Mouse (Mus musculus) myocyte (in vitro differentiated cells): ENCODE measurements around the gene CN725425.

Experiments used
- CEBPB ChIP-seq: IDR thresholded peaks from 2 replicates; pipeline ENCODE4 v1.6.1; 2011; ENCODE audit warnings: mild to moderate bottlenecking, moderate library complexity; ENCODE audit not compliant: poor library complexity, insufficient read depth, severe bottlenecking
- MYOG ChIP-seq, 3 experiments: IDR thresholded peaks; one replicate each; pipeline ENCODE4 v1.6.1; 2011; ENCODE audit warnings: control low read depth in 2 of 3, low read depth in 2 of 3, mild to moderate bottlenecking in 2 of 3; ENCODE audit not compliant: insufficient read length in 2 of 3, control insufficient read depth in 1 of 3, insufficient read depth in 1 of 3
- POLR2A ChIP-seq: IDR thresholded peaks from one replicate; pipeline ENCODE4 v1.6.1; 2011; ENCODE audit warnings: low read depth, mild to moderate bottlenecking, control low read depth, moderate library complexity; ENCODE audit not compliant: insufficient read length
- TCF12 ChIP-seq: IDR thresholded peaks from one replicate; pipeline ENCODE4 v1.6.1; 2011; ENCODE audit warnings: mild to moderate bottlenecking, control low read depth; ENCODE audit not compliant: poor library complexity, insufficient read depth, severe bottlenecking
- USF1 ChIP-seq: IDR thresholded peaks from one replicate; pipeline ENCODE4 v1.6.1; 2011; ENCODE audit warnings: low read depth, mild to moderate bottlenecking, control low read depth, moderate library complexity

GRCm38 (mm10) chr15:91203521-91203920 lies 4.2 kb downstream of the CN725425 start:
- TF ChIP-seq USF1 (no peak), TCF12 (no peak), POLR2A (no peak), MYOG (IDR thresholded peaks at IDR 0.05; ENCODE audit: control insufficient read depth in 1 of 3, insufficient read depth in 1 of 3, insufficient read length in 2 of 3, low read depth in 2 of 3) (no peak), CEBPB (no peak)
